Mouse (Mus musculus): ENCODE measurements around the gene Spred3. TPM values are rescaled to one million over a fixed set of nuclear protein-coding genes. Genes with fewer than 3 reads are reported as not detected.
A peak's percentile ranks its signal among the peaks of the same experiment; 100 is the strongest.

Gene Spred3
- polyA plus RNA-seq, 1 experiment from 2014 or later, result 3.5 TPM

DNA sequence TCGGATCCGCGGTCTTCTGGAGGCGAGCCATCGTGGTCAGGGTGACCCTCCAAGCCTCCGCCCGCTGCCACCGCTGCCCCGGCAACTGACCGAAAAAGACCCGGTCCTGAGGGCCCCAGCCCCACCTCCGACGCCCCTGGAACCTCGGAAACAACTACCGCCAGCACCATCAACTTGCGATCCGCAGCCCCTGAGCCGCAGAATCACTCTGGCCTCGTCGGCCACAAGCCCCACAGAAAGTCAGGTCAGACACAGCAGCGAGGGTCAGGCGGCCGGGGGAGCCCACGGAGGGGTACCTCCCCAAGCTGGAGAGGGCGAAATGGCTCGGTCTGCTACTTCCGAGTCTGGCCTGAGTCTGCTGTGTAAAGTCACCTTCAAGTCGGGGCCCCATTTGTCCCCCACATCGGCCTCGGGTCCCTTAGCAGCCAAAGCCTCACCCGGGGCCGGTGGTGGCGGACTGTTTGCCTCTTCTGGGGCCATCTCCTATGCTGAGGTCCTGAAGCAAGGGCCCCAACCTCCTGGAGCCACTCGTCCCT lies 1.4 kb upstream of the Spred3 start:
- peak overlapping the region; percentile 54 for H3K9ac ChIP-seq (ENCODE audit: low read depth, low read length)
- WGBS (ENCODE audit: insufficient replicate concordance), result 6% methylated on average over 34 of the region's 34 CpGs

DNA sequence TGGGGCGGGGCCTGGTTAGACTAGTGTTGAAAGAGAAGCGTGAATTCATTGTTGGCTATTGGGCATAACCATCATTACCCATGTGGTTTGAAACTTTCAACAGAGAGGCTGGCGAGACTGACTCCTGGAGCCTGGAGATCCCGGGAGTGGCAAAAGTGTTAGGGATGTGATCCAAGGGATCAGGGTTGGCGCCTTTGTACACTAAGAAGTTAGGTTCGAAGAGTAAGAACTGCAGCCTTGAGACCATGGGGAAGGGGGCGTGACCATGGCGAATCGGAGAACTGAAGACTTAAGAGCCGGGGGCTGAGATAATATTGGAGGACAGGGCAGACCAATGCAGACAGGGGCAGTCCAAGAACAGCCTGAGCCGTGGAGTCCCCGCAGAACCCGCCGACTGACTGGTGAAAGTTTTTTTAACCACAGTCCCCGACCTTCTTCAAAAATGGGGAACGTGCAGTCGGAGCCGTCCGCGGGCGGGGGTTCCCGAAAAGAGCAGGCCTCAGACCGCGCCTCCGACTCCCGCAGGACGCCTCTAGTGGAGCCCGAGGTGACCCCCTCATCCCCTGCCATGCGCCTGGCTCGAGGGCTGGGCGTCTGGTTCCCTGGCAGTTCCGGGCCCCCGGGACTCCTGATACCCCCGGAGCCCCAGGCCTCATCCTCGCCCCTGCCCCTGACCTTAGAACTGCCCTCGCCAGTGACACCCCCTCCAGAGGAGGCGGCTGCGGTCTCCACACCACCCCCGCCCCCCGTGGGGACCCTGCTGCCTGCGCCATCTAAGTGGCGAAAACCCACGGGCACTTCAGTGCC lies 747 bp upstream of the Spred3 start:
- H3K36me3 ChIP-seq (ENCODE audit: control insufficient read depth, insufficient read depth, low read length), result peaks cover 20% of the 10 kb centered on the region
- peak overlapping the region; percentile 54 for H3K9ac ChIP-seq (ENCODE audit: low read depth, low read length)
- H3K9me3 ChIP-seq (replicated peaks; ENCODE audit: control insufficient read depth, low read length), result no peaks in the 10 kb centered on the region
- 2% methylated on average over 43 of the region's 43 CpGs for WGBS (ENCODE audit: insufficient replicate concordance)
- H3K4me1 ChIP-seq (ENCODE audit: control insufficient read depth, insufficient read depth, low read length), result peaks cover 17% of the 10 kb centered on the region
- H3K4me3 ChIP-seq (ENCODE audit: low read depth, low read length), result peak overlapping the region; percentile 71
- no peak for ATAC-seq (replicated peaks; ENCODE audit: insufficient number of reproducible peaks, low FRiP score, low TSS enrichment)
- H3K27me3 ChIP-seq (ENCODE audit: control insufficient read depth, insufficient read depth, low read length), result peaks cover 59% of the 10 kb centered on the region
- peak overlapping the region; percentile 81 for H3K4me2 ChIP-seq
- H3K27ac ChIP-seq (ENCODE audit: low read depth, low read length), result no peak overlapping the region

More for the DNA sequence above, 1.4 kb upstream of the Spred3 start:
- H3K4me3 ChIP-seq (ENCODE audit: low read depth, low read length), result peak overlapping the region; percentile 71
- H3K9me3 ChIP-seq (replicated peaks; ENCODE audit: control insufficient read depth, low read length), result no peaks in the 10 kb centered on the region
- no peak for ATAC-seq (replicated peaks; ENCODE audit: insufficient number of reproducible peaks, low FRiP score, low TSS enrichment)
- H3K36me3 ChIP-seq (ENCODE audit: control insufficient read depth, insufficient read depth, low read length), result peaks cover 26% of the 10 kb centered on the region
- H3K27me3 ChIP-seq (ENCODE audit: control insufficient read depth, insufficient read depth, low read length), result peaks cover 57% of the 10 kb centered on the region
- H3K27ac ChIP-seq (ENCODE audit: low read depth, low read length), result no peak overlapping the region
- peaks cover 17% of the 10 kb centered on the region for H3K4me1 ChIP-seq (ENCODE audit: control insufficient read depth, insufficient read depth, low read length)
- H3K4me2 ChIP-seq, result peak overlapping the region; percentile 81

DNA sequence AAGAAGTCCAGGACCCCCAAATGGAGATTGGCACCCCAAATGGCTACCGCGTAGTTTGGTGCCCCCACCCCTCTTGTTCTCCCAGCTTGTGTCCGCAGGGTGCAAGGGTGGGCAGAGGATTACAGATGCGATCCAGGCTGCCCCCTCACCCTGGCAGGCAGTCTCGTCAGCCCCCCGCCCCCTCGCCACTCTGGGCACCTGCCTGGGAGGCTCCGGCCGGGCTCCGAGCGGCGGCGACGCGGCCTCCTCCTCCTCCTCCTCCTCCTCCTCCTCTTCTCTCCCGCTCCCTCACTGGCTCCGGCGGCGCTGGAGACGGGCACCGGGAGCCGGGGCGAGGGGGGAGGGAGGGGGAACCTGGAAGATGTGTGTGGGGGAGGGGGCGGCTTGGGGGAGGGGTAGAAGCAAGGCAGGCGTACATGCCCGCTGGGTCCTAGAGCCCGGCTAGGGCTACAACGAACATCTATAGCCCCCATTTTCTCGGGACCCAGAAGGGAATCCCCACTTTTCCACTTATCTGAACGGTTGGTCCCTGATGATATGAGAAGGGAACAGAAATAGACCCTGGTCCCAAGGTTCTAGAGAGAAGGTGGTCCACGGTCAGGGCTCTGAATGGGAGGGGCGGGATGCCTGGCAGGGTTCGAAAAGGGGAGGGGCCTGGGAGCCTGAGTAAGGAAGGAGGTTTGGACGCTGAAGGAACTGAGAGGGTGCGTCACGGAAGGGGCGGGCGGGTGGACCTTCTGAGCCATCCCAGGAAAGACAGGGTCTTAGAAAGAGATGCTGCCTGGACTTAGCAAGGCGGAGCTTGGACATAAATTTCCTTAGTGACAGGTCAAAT lies 763 bp downstream of the Spred3 start:
- under 1% methylated on average over 39 of the region's 39 CpGs for WGBS (ENCODE audit: insufficient replicate concordance)
- Histone ChIP-seq H3K9ac (ENCODE audit: low read depth, low read length) (peak overlapping the region; percentile 70), H3K27ac (ENCODE audit: low read depth, low read length) (peak overlapping the region; percentile 1; the same call in 1 of the 2 replicates), H3K36me3 (ENCODE audit: control insufficient read depth, insufficient read depth, low read length) (peaks cover 6% of the 10 kb centered on the region; the same call in 1 of the 2 replicates), H3K4me3 (ENCODE audit: low read depth, low read length) (peak overlapping the region; percentile 71), H3K9me3 (replicated peaks; ENCODE audit: control insufficient read depth, low read length) (no peaks in the 10 kb centered on the region), H3K4me1 (ENCODE audit: control insufficient read depth, insufficient read depth, low read length) (peaks cover 17% of the 10 kb centered on the region), H3K27me3 (ENCODE audit: control insufficient read depth, insufficient read depth, low read length) (peaks cover 59% of the 10 kb centered on the region), H3K4me2 (peak overlapping the region; percentile 81)
- ATAC-seq (replicated peaks; ENCODE audit: insufficient number of reproducible peaks, low FRiP score, low TSS enrichment), result peak; percentile 65

GRCm38 (mm10) chr7:29168791-29169230 lies 1.4 kb downstream of the Spred3 start:
- ATAC-seq (replicated peaks; ENCODE audit: insufficient number of reproducible peaks, low FRiP score, low TSS enrichment), result no peak

DNA sequence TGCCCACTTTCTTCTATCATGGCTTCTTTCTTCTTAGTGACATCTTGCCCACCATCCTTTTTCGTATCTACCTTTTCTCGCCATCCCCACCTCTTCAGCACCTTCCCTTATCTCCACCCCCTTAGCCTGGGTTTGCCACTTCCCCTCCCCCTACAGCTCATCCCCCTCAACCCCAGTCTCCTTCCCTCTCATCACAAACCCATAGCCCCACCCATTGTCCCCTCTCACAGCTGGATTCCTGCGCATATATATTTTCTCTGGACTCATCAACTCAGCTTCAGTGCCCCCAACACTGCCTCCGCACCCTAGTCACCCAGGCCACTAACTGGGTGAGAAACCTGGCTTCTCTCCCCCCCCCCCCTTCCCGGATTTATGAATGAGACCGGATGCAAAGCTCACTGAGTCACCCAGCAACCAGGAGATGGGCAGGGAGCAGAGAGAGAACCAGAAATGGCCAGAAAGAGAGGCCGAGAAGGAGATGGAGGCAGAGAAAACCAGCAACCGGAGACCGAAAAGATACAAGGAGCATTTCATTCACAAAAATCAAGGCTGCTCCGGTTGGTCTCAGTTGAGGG lies 2.0 kb downstream of the Spred3 start:
- peak overlapping the region; percentile 81 for H3K4me2 ChIP-seq
- WGBS (ENCODE audit: insufficient replicate concordance), result 5% methylated on average over 10 of the region's 10 CpGs
- peaks cover 17% of the 10 kb centered on the region for H3K4me1 ChIP-seq (ENCODE audit: control insufficient read depth, insufficient read depth, low read length)
- H3K36me3 ChIP-seq (ENCODE audit: control insufficient read depth, insufficient read depth, low read length), result peaks cover 3% of the 10 kb centered on the region; the same call in 1 of the 2 replicates
- peak overlapping the region; percentile 71 for H3K4me3 ChIP-seq (ENCODE audit: low read depth, low read length)
- ATAC-seq (replicated peaks; ENCODE audit: insufficient number of reproducible peaks, low FRiP score, low TSS enrichment), result no peak
- no peaks in the 10 kb centered on the region for H3K9me3 ChIP-seq (replicated peaks; ENCODE audit: control insufficient read depth, low read length)
- no peak overlapping the region; the same call in 1 of the 2 replicates for H3K9ac ChIP-seq (ENCODE audit: low read depth, low read length)
- H3K27ac ChIP-seq (ENCODE audit: low read depth, low read length), result no peak overlapping the region
- H3K27me3 ChIP-seq (ENCODE audit: control insufficient read depth, insufficient read depth, low read length), result peaks cover 51% of the 10 kb centered on the region

More at GRCm38 (mm10) chr7:29168791-29169230, 1.4 kb downstream of the Spred3 start:
- Histone ChIP-seq H3K27ac (ENCODE audit: low read depth, low read length) (no peak overlapping the region), H3K9me3 (replicated peaks; ENCODE audit: control insufficient read depth, low read length) (no peaks in the 10 kb centered on the region), H3K4me1 (ENCODE audit: control insufficient read depth, insufficient read depth, low read length) (peaks cover 17% of the 10 kb centered on the region), H3K36me3 (ENCODE audit: control insufficient read depth, insufficient read depth, low read length) (peaks cover 5% of the 10 kb centered on the region; the same call in 1 of the 2 replicates), H3K4me3 (ENCODE audit: low read depth, low read length) (peak overlapping the region; percentile 71), H3K27me3 (ENCODE audit: control insufficient read depth, insufficient read depth, low read length) (peaks cover 57% of the 10 kb centered on the region), H3K9ac (ENCODE audit: low read depth, low read length) (peak overlapping the region; percentile 70), H3K4me2 (peak overlapping the region; percentile 81)
- WGBS (ENCODE audit: insufficient replicate concordance), result 0% methylated on average over 14 of the region's 14 CpGs

DNA sequence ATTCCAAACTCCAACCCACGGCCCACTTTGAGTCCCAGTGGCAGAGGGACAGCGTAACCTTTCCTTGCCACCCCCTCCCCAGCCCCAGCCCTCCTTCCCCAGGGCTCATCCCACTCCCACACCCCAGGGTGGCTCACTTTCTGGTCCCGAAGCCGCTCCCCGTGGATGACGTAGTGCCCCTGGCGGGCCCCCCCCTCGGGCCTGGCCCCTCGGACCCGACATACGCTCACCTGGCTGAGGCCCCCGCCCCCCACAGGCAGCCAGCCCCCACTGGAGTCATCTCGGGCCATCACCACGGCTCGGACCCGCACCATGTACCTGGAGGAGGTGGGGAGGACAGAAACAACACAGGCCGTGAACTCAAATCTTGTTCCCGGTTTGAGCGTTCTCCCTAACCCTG lies 2.6 kb downstream of the Spred3 start:
- no peak overlapping the region for H3K9ac ChIP-seq (ENCODE audit: low read depth, low read length)
- no peaks in the 10 kb centered on the region for H3K9me3 ChIP-seq (replicated peaks; ENCODE audit: control insufficient read depth, low read length)
- H3K4me3 ChIP-seq (ENCODE audit: low read depth, low read length), result no peak overlapping the region
- peaks cover 45% of the 10 kb centered on the region for H3K27me3 ChIP-seq (ENCODE audit: control insufficient read depth, insufficient read depth, low read length)
- peaks cover 17% of the 10 kb centered on the region for H3K4me1 ChIP-seq (ENCODE audit: control insufficient read depth, insufficient read depth, low read length)
- ATAC-seq (replicated peaks; ENCODE audit: insufficient number of reproducible peaks, low FRiP score, low TSS enrichment), result no peak
- no peaks in the 10 kb centered on the region for H3K36me3 ChIP-seq (ENCODE audit: control insufficient read depth, insufficient read depth, low read length)
- H3K27ac ChIP-seq (ENCODE audit: low read depth, low read length), result no peak overlapping the region
- no peak overlapping the region; the same call in 1 of the 2 replicates for H3K4me2 ChIP-seq
- WGBS (ENCODE audit: insufficient replicate concordance), result 12% methylated on average over 19 of the region's 19 CpGs

DNA sequence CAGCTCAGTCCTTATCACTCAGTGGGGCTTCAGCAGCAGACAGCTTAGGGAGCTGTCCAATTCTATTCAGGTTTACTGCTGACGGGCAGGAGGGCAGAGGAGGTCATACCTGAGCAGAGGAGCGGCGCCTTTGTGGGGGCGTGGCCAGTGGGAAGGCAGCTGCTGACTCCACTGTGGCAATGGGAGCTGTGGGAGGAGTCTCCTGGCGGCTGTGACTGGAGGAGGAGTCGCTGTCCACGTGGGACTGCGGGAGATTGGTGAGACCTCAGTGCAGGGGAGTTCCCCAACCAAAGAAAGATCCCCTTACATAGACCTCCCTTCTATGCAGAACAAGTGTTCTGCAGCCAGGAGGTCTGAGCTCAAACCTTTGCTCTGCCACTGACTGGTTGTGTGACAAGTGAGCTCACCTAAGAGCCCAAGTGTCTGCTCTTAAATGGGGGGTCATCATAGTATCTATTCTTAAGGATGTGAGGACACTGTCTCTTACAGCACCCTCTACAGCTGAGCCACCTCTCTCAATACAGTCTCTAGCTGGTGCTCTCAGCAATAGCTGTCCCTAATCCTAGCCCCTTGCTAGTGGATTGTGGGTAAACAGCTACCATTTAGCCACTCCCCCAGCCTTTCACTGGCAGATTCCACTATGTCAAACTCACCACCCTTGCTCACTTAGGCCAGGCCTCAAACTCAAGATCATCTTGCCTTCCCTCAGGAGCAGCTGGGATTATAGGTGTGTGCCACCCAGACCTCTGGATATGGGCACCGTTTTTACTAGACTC lies 7.3 kb downstream of the Spred3 start:
- peak overlapping the region; percentile 22; the same call in 1 of the 2 replicates for H3K4me2 ChIP-seq

More for the DNA sequence above, 7.3 kb downstream of the Spred3 start:
- 0 out of 2 replicates have a peak, but pooled peaks have one; percentile 46 for ATAC-seq (replicated peaks; ENCODE audit: insufficient number of reproducible peaks, low FRiP score, low TSS enrichment)
- no peaks in the 10 kb centered on the region for H3K4me1 ChIP-seq (ENCODE audit: control insufficient read depth, insufficient read depth, low read length)
- no peak overlapping the region for H3K9ac ChIP-seq (ENCODE audit: low read depth, low read length)
- H3K36me3 ChIP-seq (ENCODE audit: control insufficient read depth, insufficient read depth, low read length), result no peaks in the 10 kb centered on the region
- H3K9me3 ChIP-seq (replicated peaks; ENCODE audit: control insufficient read depth, low read length), result no peaks in the 10 kb centered on the region
- H3K4me3 ChIP-seq (ENCODE audit: low read depth, low read length), result no peak overlapping the region
- H3K27me3 ChIP-seq (ENCODE audit: control insufficient read depth, insufficient read depth, low read length), result peaks cover 36% of the 10 kb centered on the region
- no peak overlapping the region for H3K27ac ChIP-seq (ENCODE audit: low read depth, low read length)
- WGBS (ENCODE audit: insufficient replicate concordance), result 13% methylated on average over 9 of the region's 9 CpGs
